20 mouse cellular contexts compared by ENCODE assay signal in genomic region chr11:79092245-79092644, GRCm38 (mm10).
"Had no signal": no experiment of that assay in that cellular context is flagged by ENCODE, and none has a peak within 500 bp of the region (broad histone marks: within the 10 kb centered on the region; RNA-seq: fewer than 3 reads in every experiment).

No protein-coding gene starts in this region.

- H3K9me3 ChIP-seq: limb, embryonic 12.5 days; limb, embryonic 15.5 days; midbrain, embryonic 12.5 days; midbrain, embryonic 15.5 days; neural tube, embryonic 12.5 days; neural tube, embryonic 15.5 days; stomach, embryonic 15.5 days had no signal

- ATAC-seq: liver, postnatal 0 days; lung, postnatal 0 days; midbrain, embryonic 15.5 days had no signal

- H3K4me3 ChIP-seq: limb, embryonic 12.5 days; limb, embryonic 15.5 days; midbrain, embryonic 12.5 days; midbrain, embryonic 15.5 days; neural tube, embryonic 12.5 days; neural tube, embryonic 15.5 days; stomach, embryonic 15.5 days had no signal

- H3K9ac ChIP-seq: limb, embryonic 12.5 days; limb, embryonic 15.5 days; liver, embryonic 14.5 days; liver, postnatal 0 days; lung, embryonic 14.5 days; midbrain, embryonic 12.5 days; midbrain, embryonic 15.5 days; neural tube, embryonic 12.5 days; neural tube, embryonic 15.5 days; stomach, embryonic 15.5 days had no signal

- H3K36me3 ChIP-seq: limb, embryonic 12.5 days; limb, embryonic 15.5 days; midbrain, embryonic 12.5 days; midbrain, embryonic 15.5 days; neural tube, embryonic 12.5 days; neural tube, embryonic 15.5 days; stomach, embryonic 15.5 days had no signal

- H3K27ac ChIP-seq: kidney, postnatal 0 days; limb, embryonic 12.5 days; limb, embryonic 15.5 days; liver, embryonic 14.5 days; macrophage; midbrain, embryonic 12.5 days; midbrain, embryonic 15.5 days; neural tube, embryonic 12.5 days; neural tube, embryonic 15.5 days; stomach, embryonic 15.5 days had no signal

- DNase-seq: kidney, postnatal 25 days; left cerebral cortex, postnatal 4 days; liver, postnatal 0 days; lung, embryonic 14.5 days; right cerebral cortex, adult 18-20 months; right cerebral cortex, postnatal 14 days; right cerebral cortex, postnatal 4 days; spleen, adult 18-20 months had no signal

- H3K27me3 ChIP-seq: limb, embryonic 12.5 days; limb, embryonic 15.5 days; midbrain, embryonic 12.5 days; midbrain, embryonic 15.5 days; neural tube, embryonic 12.5 days; neural tube, embryonic 15.5 days; stomach, embryonic 15.5 days had no signal

- H3K4me2 ChIP-seq: limb, embryonic 12.5 days; limb, embryonic 15.5 days; liver, embryonic 11.5 days; lung, embryonic 14.5 days; midbrain, embryonic 12.5 days; midbrain, embryonic 15.5 days; neural tube, embryonic 12.5 days; neural tube, embryonic 15.5 days; stomach, embryonic 15.5 days had no signal
